Mouse (Mus musculus) thymus, postnatal 25 days (tissue): ENCODE measurements at regions not wholly inside any gene's neighbourhood (a gene's known extent, or its start where the extent isn't known, plus 50 kb on each side); places are given as distances from the start of the nearest gene placed in this dataset.
"Not testable (repeated sequence)": the region's sequence is repeated elsewhere in the genome, so short reads cannot be mapped to it uniquely, and the experiment has no call there.

Experiments used
- DNase-seq: peaks from one replicate; pipeline ENCODE4 v3.0.0; 2022

DNA sequence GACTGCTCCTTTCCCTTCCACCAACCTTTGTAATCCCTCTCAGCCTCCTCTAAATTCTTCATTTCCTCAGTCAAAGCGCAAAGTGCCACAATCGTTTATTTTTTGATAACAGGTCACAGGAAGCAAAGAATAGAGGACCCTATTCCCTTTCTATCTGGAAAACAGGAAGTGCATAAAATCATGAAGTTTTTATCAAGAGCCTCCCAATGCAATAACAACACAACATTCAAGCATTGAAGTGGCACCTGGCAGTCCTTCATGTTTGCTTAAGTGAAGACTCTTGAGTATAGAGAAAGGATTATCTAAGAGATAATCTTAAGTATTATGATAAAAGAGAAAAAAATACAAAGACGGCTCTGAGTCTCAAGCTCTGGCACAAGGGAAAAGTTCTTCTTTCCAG, 111.9 kb downstream of the Ibtk start:
- DNase-seq = no peak

DNA sequence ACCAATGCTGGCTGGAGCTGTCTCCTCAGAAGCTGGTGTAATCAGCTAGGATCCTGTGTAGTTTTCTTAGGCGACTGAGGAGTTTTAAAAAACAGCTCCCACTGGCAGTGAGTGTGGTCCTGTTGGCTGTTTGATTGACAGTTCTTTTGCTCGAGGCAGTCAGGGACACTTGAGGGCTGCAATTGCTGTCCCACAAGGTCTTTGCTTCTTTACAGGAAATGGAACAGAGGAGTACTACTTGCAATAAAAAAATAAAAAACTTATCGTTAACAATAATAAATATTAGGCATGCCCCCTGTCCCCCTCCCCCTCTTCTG, 113.0 kb downstream of the Ibtk start:
- no peak for DNase-seq

DNA sequence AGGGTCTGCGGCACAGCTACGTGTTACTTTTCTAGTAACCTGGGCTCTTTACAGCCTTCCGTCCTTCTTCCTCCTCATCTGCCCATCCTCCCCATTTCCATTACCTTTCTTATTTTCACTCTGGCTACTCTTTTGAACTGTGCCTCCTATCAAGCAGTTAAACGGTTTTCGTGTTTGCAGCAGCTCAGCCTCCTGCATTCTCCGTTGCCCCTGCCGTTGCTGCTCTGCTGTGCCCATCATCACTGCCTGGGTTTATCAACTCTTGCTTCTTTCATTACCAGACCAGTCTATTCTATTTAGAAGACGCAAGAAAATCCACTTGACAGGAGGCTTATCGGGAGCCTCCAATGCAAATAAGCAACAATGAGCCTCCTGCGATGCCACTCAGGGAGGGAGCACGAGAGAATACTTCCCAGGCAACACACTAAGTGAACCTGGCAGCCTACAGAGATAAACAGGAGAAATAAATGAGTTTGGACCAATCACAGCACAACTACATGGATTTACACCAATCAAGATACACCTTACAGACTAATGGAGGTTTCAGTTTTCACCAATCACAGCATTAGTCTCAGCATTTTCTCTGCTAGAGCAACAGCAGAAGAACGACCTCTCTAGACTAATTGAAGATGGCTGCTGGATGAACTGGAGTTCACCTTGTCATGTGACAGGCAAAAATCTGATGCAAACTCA, 113.5 kb downstream of the Ibtk start:
- DNase-seq = no peak

DNA sequence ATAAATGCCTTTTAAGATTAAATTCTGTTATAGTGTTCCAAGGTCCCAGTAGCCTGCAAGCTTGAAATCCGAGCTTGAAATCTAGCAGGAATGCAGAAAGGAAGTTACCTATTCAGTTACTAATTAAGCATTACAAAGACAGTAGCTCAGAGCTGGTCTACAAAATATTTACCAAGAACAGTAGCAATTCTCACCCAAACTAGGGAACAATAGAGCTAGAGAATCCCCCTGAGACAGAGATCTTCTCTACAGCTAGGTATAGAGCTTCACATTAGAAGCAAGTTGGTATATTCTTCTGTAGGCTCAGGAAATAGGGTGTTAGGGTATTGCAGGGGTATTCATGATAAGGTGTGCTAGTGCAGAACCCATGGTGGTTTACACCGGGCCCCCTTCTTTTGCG, 114.3 kb downstream of the Ibtk start:
- DNase-seq = not testable (repeated sequence)

DNA sequence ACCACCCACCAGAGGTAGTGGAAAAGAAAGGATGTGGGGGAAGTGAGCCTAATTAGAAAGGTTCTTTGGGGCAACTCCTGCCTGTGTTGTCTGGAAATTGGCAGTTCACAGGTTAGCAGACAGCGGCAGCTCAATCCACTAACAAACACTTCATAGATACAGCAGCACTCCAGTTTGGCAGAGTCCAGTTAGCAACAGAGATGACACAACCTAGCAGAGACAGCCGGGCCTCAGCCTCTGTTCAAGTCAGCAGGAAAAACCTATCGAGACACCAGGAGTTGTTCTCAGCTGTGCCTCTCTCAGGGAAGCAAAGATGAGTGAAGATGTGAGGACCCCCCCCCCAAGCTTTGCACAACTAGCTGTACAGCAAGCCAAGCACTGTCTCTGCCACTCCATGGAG, 131.2 kb downstream of the Ibtk start:
- no peak for DNase-seq

DNA sequence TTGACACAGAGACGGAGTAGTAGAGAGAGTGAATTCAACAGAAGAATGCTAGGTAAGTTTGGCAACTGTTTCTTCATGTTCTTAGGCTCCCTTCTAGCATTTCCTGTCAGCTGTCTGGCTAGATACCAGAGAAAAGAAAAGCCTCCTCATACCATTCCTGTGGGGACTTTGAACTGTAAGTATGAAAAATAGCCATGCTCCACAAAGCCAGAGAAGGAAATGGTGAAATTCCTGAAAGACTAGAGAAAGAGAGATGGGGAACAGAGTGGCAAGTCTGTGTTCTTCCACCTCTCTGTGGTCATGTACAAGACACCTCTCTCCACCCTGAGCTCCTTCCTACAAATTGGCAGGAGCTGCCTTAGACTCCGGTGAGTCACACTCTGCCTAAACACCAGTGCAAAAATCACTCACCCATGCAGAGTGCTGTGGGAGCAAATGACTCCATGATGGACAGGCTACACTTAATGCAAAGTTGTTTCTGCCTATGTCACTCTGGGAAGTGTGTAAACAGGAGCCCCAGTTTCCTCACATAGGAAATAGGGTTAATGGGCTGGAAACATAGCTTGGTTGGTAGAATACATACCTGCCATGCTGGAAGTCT, 131.9 kb downstream of the Ibtk start:
- DNase-seq = no peak

GRCm38 (mm10) chr9:85616266-85616869, 132.8 kb downstream of the Ibtk start:
- DNase-seq = no peak

DNA sequence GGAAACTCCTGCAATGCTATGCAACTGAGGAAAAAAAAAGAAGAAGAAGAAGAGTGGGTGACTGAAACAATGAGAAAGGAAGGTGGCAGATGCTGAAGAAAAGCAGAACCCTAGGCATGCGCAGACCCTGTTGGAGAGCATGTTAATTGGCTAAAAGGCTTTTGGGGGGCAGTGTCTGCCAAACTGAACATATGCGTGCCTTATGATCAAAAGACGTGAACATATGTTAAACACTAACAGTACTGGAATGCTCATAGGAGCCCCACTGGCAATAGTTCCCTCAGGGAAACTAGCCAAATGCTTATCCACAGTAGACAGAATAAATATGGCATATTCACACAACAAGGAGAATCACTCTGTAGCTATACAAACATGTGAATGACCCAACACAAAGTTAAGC, 140.0 kb downstream of the Ibtk start:
- DNase-seq = no peak

- peak; percentile 24 for DNase-seq
Measured at GRCm38 (mm10) chr9:85596959-85597358, 152.2 kb downstream of the Ibtk start.

DNA sequence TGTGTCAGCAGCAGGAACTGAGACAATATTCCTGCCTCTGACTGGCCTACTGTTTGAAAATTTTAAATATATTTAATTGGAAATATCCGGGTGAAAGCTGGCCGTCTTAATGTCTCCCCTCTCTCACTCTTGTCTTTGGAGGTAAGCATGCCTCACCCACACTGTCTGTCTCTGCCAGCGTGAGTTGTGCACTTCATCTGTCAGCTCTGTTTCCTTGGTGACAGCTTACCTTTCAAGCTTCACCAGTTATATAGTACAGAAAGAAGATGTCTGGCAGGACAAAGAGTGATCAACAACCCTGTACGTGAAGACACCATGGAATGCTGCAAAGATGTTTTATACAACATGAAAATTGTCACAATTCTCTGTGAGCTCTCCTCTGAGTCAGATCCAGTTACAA, 155.3 kb downstream of the Ibtk start:
- no peak for DNase-seq

GRCm38 (mm10) chr9:85592639-85593038, 156.5 kb downstream of the Ibtk start:
- DNase-seq = no peak

GRCm38 (mm10) chr9:85589210-85589609, 159.9 kb downstream of the Ibtk start:
- no peak for DNase-seq

- peak; percentile 2 for DNase-seq
Measured at GRCm38 (mm10) chr9:85588077-85588476, 161.1 kb downstream of the Ibtk start.

DNA sequence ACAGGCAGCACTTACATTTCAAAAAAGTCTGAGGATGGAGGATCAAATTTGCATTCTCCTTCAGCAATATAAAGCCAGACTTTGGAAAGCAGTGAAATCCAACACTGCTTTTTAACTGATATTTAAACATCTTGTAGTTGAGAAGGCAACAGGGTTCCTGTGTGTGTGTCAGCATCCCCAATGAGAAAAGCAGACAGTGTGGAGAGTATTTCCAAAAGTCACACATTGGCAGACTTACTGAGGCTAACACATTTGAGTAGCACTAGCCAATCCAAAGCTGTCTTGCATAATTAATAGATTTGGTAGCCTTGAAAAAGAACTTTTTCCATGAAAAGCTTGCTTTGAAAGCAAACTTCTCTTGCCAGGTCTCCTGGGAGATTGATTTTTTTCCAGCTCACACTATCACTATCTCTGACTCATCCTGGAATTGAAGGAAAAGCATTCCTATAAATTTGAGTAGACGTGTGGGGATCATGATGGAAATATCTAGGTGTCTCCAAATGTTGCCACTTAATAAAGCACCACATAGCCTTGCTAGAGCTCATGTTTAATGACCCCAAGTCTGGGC, 168.0 kb downstream of the Ibtk start:
- no peak for DNase-seq

- DNase-seq = no peak
Measured at GRCm38 (mm10) chr9:85577812-85578211, 171.3 kb downstream of the Ibtk start.

- no peak for DNase-seq
Measured at GRCm38 (mm10) chr9:85577338-85577737, 171.8 kb downstream of the Ibtk start.

GRCm38 (mm10) chr9:85568877-85569276, 180.3 kb downstream of the Ibtk start:
- DNase-seq = no peak

DNA sequence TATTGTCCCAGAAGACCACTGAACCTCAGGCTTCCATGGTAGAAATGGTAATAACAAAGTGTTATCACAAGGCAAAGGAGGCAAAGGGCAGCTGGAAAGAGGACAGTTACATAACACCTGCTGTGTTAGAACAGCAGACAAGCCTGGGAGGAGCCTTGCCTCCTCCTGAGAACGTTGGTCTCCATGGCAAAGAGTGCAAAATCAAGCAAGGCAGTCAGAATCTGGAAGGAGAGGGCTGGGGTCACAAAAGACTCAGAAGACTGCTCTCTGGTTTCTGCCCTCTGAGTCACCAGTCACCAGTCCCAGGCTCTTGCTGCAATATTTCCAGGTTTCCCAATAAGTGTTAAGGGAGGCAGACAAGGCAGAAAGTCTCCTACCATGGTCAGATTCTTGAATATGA, 197.3 kb downstream of the Ibtk start:
- DNase-seq = no peak

DNA sequence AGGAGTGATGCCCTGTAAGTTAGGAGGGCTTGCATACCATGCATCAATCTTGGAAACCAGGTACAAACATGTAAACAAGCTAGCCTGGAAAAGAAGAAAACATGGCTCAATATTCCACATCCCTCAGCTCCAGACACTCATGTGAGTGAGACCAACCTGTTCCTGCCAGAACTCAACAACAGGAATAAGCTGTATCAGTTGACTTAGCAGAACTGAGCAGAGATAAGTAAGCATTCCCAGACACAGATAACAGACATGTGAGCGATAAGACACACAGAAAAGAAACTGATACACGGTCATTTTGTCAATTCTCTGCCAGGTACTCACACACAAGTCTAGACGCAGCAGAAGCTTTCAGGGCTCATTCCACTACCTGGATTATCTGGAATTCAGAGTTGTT, 198.7 kb downstream of the Ibtk start:
- no peak for DNase-seq

DNA sequence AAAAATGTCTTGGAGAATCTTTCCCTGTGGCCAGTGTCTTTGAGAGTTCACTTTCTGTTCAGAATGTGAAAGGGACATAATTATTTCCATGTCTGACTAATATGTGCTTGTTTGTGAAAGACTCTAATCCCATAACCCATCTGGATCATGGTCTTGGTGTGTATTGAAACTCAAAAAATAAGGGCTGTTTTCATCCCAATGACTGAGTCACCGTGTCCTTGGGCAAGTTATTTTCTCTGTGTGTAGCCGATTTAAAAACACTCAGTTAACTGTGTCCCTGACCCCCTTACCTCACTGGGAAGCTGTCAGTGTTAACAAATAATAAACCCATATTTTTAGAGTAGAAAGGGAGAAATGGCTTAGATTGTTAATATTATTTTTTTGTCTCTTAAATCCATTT, 202.9 kb downstream of the Ibtk start:
- DNase-seq = no peak

GRCm38 (mm10) chr9:85545566-85545965, 203.6 kb downstream of the Ibtk start:
- no peak for DNase-seq

DNA sequence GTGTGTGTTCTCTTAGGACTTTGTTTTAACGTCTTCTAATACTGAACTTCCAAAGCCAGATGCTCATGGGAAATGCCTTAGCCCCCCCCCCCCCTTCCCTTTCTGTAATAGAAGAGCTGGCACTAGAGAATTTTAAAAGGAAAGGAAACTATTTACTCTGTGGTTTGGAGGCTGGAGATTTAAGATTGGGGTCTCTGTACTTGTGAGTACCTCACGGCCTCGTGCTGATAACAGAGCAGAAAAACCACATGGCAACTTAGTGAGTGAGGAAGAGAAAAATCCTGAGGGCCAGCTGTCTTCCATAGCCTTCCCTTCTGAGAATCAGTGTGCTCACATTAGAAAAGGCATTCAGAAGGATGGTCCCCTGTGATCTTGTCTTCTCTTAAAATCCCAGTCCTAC, 210.6 kb downstream of the Ibtk start:
- no peak for DNase-seq

GRCm38 (mm10) chr9:85528421-85528820, 201.3 kb upstream of the Tent5a start:
- no peak for DNase-seq

DNA sequence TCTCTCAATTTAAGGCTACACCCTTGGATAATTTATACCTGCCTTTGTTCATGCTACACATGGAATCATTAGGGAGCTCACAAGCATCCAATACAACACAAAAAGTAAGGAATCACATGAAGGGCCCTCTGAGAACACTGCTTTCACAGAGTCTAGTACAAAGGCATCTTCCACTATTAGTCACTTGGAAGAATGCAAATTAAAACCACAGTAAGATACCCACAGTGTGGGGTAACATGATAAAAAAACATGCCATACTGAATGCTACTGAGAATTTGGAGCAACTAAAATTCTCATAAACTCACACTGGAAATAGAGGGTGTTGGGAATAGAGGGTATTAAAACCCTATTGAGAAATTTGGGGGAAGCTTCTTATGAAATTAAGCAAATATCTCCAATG, 197.6 kb upstream of the Tent5a start:
- DNase-seq = no peak

DNA sequence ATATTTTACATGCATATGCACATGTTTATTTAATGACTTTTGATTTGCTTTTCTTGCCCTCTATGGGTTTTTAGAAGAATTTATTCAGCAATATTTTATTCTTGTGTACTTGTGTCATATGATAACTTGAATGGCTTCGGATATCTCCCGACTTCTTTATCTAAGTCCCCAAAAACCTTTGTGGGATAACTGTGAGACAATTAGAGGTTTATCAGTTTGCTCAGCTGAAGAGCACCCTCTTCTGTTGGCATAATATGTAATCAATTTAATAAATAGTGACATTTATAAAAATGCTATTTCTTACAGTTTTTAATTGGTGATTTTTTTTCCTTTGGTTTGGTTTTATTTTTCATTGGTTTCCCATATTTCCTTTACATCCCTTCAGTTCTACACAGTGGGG, 194.2 kb upstream of the Tent5a start:
- DNase-seq = no peak
